Mouse (Mus musculus) embryo, embryonic 10.5 days (tissue): ENCODE measurements around the gene Dhx58.

Experiments used
- DNase-seq: peaks from one replicate; pipeline ENCODE4 v3.0.0-alpha.2; 2015; ENCODE audit warnings: low spot score

Dhx58 gene

GRCm38 (mm10) chr11:100703851-100704531 lies at the start of gene Dhx58:
Gene Dhx58 (minus strand): TSS chr11:100704271.
- no peak for DNase-seq

GRCm38 (mm10) chr11:100752294-100752693 lies 48.2 kb upstream of the Dhx58 start:
- no peak for DNase-seq

GRCm38 (mm10) chr11:100750127-100750526 lies 46.1 kb upstream of the Dhx58 start:
- no peak for DNase-seq

- no peak for DNase-seq
Measured at GRCm38 (mm10) chr11:100749469-100749868, 45.4 kb upstream of the Dhx58 start.

- no peak for DNase-seq
Measured at GRCm38 (mm10) chr11:100748620-100749019, 44.5 kb upstream of the Dhx58 start.

- DNase-seq, result no peak
Measured at GRCm38 (mm10) chr11:100747114-100747513, 43.0 kb upstream of the Dhx58 start.

- no peak for DNase-seq
Measured at GRCm38 (mm10) chr11:100746546-100746945, 42.5 kb upstream of the Dhx58 start.

GRCm38 (mm10) chr11:100745085-100745484 lies 41.0 kb upstream of the Dhx58 start:
- DNase-seq, result peak; percentile 79

GRCm38 (mm10) chr11:100741348-100741747 lies 37.3 kb upstream of the Dhx58 start:
- no peak for DNase-seq

- no peak for DNase-seq
Measured at GRCm38 (mm10) chr11:100738749-100739148, 34.7 kb upstream of the Dhx58 start.

GRCm38 (mm10) chr11:100738066-100738604 lies 34.1 kb upstream of the Dhx58 start, which contains the start of gene Rab5c:
Gene Rab5c (minus strand): TSS chr11:100738215.
- peak; percentile 100 for DNase-seq

- DNase-seq, result no peak
Measured at GRCm38 (mm10) chr11:100737105-100737733, 33.1 kb upstream of the Dhx58 start.

GRCm38 (mm10) chr11:100736746-100737080 lies 32.6 kb upstream of the Dhx58 start:
- no peak for DNase-seq

GRCm38 (mm10) chr11:100735954-100736745 lies 32.1 kb upstream of the Dhx58 start:
- DNase-seq, result no peak

GRCm38 (mm10) chr11:100735134-100735865 lies 31.2 kb upstream of the Dhx58 start:
- DNase-seq, result no peak

- DNase-seq, result no peak
Measured at GRCm38 (mm10) chr11:100730477-100731205, 26.6 kb upstream of the Dhx58 start.

- no peak for DNase-seq
Measured at GRCm38 (mm10) chr11:100729976-100730375, 25.9 kb upstream of the Dhx58 start.

GRCm38 (mm10) chr11:100728601-100729000 lies 24.5 kb upstream of the Dhx58 start:
- DNase-seq, result no peak

GRCm38 (mm10) chr11:100727201-100727600 lies 23.1 kb upstream of the Dhx58 start:
- no peak for DNase-seq

- DNase-seq, result no peak
Measured at GRCm38 (mm10) chr11:100724919-100725512, 20.9 kb upstream of the Dhx58 start.

GRCm38 (mm10) chr11:100722493-100723028 lies 18.5 kb upstream of the Dhx58 start:
- DNase-seq, result no peak
